Comparison of ENCODE assay signal across 12 mouse cellular contexts in genomic region chr19:45718286-45718685, GRCm38 (mm10). TPM values are rescaled to one million over a fixed set of nuclear protein-coding genes. Genes with fewer than 3 reads are reported as not detected.
A peak's percentile ranks its signal among the peaks of the same experiment; 100 is the strongest.
DNase-seq lines count a peak whose midpoint lies in the region; ATAC-seq lines count a peak whose summit lies in the region.
"Had no signal": no experiment of that assay in that cellular context is flagged by ENCODE, and none has a peak within 500 bp of the region (broad histone marks: within the 10 kb centered on the region; RNA-seq: fewer than 3 reads in every experiment).

No protein-coding gene starts in this region.

- H3K9ac ChIP-seq in heart, embryonic 12.5 days, result no peak overlapping the region
- H3K9ac ChIP-seq in lung, embryonic 16.5 days (ENCODE audit: low read length), result no peak overlapping the region
- 0 out of 2 replicates have a peak overlapping the region, but pooled peaks have one; percentile 55 for H3K9ac ChIP-seq in hindbrain, embryonic 14.5 days
- H3K9ac ChIP-seq in neural tube, embryonic 15.5 days (replicated peaks), result peak overlapping the region; percentile 29; the same call in 1 of the 2 replicates

- no peaks in the 10 kb centered on the region for H3K36me3 ChIP-seq in heart, embryonic 12.5 days
- no peaks in the 10 kb centered on the region for H3K36me3 ChIP-seq in lung, embryonic 16.5 days (ENCODE audit: control insufficient read depth, insufficient read depth, low read length)
- no peaks in the 10 kb centered on the region for H3K36me3 ChIP-seq in hindbrain, embryonic 14.5 days (replicated peaks; ENCODE audit: control insufficient read depth, insufficient read depth)
- no peaks in the 10 kb centered on the region for H3K36me3 ChIP-seq in neural tube, embryonic 15.5 days

- H3K4me3 ChIP-seq in heart, embryonic 12.5 days, result peak overlapping the region; percentile 21
- no peak overlapping the region for H3K4me3 ChIP-seq in lung, embryonic 16.5 days (ENCODE audit: low read length)
- H3K4me3 ChIP-seq in hindbrain, embryonic 14.5 days (replicated peaks; ENCODE audit: low read length), result no peak overlapping the region
- no peak overlapping the region for H3K4me3 ChIP-seq in neural tube, embryonic 15.5 days (replicated peaks)

- H3K9me3 ChIP-seq in heart, embryonic 12.5 days (replicated peaks), result no peaks in the 10 kb centered on the region
- H3K9me3 ChIP-seq in lung, embryonic 16.5 days (ENCODE audit: control insufficient read depth, low read length), result no peaks in the 10 kb centered on the region
- H3K9me3 ChIP-seq in hindbrain, embryonic 14.5 days (ENCODE audit: control insufficient read depth, low read length), result no peaks in the 10 kb centered on the region
- no peaks in the 10 kb centered on the region for H3K9me3 ChIP-seq in neural tube, embryonic 15.5 days (replicated peaks)

- ATAC-seq in heart, embryonic 12.5 days (ENCODE audit: insufficient number of reproducible peaks, low FRiP score), result no peak
- ATAC-seq in lung, embryonic 16.5 days (ENCODE audit: low read depth), result no peak
- ATAC-seq in hindbrain, embryonic 14.5 days (ENCODE audit: low FRiP score), result no peak
- peak; percentile 21; the same call in 1 of the 2 replicates for ATAC-seq in neural tube, embryonic 15.5 days (ENCODE audit: low FRiP score)

- peak overlapping the region; percentile 61 for H3K4me2 ChIP-seq in heart, embryonic 12.5 days
- H3K4me2 ChIP-seq in lung, embryonic 16.5 days (ENCODE audit: low read depth, low read length), result peak overlapping the region; percentile 32
- H3K4me2 ChIP-seq in hindbrain, embryonic 14.5 days (replicated peaks), result peak overlapping the region; percentile 56
- H3K4me2 ChIP-seq in neural tube, embryonic 15.5 days, result peak overlapping the region; percentile 58

- H3K27me3 ChIP-seq in heart, embryonic 12.5 days (replicated peaks), result peaks cover 4% of the 10 kb centered on the region; the same call in 1 of the 2 replicates
- no peaks in the 10 kb centered on the region for H3K27me3 ChIP-seq in lung, embryonic 16.5 days (ENCODE audit: control insufficient read depth, insufficient read depth, low read depth, low read length)
- peaks cover 69% of the 10 kb centered on the region for H3K27me3 ChIP-seq in hindbrain, embryonic 14.5 days (ENCODE audit: control insufficient read depth, insufficient read depth, low read length)
- peaks cover 8% of the 10 kb centered on the region for H3K27me3 ChIP-seq in neural tube, embryonic 15.5 days (replicated peaks)

- WGBS in heart, embryonic 12.5 days, result 57% methylated on average over 3 of the region's 3 CpGs
- WGBS in lung, embryonic 16.5 days, result 59% methylated on average over 3 of the region's 3 CpGs
- 52% methylated on average over 3 of the region's 3 CpGs for WGBS in hindbrain, embryonic 14.5 days
- 47% methylated on average over 3 of the region's 3 CpGs for WGBS in neural tube, embryonic 15.5 days

- H3K4me1 ChIP-seq in heart, embryonic 12.5 days (replicated peaks), result peaks cover 15% of the 10 kb centered on the region
- H3K4me1 ChIP-seq in lung, embryonic 16.5 days (replicated peaks; ENCODE audit: control insufficient read depth, insufficient read depth, low read length), result no peaks in the 10 kb centered on the region
- peaks cover 15% of the 10 kb centered on the region for H3K4me1 ChIP-seq in hindbrain, embryonic 14.5 days (replicated peaks; ENCODE audit: control insufficient read depth, insufficient read depth, low read length)
- H3K4me1 ChIP-seq in neural tube, embryonic 15.5 days, result peaks cover 23% of the 10 kb centered on the region

- DNase-seq in heart, postnatal 25 days (ENCODE audit: low spot score), result no peak
- DNase-seq in lung, postnatal 14 days, result no peak
- DNase-seq in hindbrain, embryonic 14.5 days (ENCODE audit: low spot score), result no peak
- no peak for DNase-seq in c-Kit-positive CD71-positive TER-119-positive erythroid progenitor cells, embryonic 14.5 days (ENCODE audit: low spot score)
- no peak for DNase-seq in embryo, embryonic 10 days (ENCODE audit: low spot score)
- DNase-seq: lung, postnatal 36 days; thymus, postnatal 14 days had no signal

- H3K27ac ChIP-seq in heart, embryonic 12.5 days (ENCODE audit: poor library complexity, severe bottlenecking), result no peak overlapping the region
- no peak overlapping the region for H3K27ac ChIP-seq in lung, embryonic 16.5 days (ENCODE audit: low read length)
- H3K27ac ChIP-seq in hindbrain, embryonic 14.5 days, result peak overlapping the region; percentile 84
- H3K27ac ChIP-seq in neural tube, embryonic 15.5 days (replicated peaks), result peak overlapping the region; percentile 78

- intact Hi-C loops in heart, postnatal 25 days (cut with DNase I), result no loop called here

RNA-seq across cellular contexts. Expression of gene Fgf8, which starts 24.4 kb away (rescaled TPM):
- polyA plus RNA-seq in heart, embryonic 12.5 days (2016; fragmentation: Nextera tagmentation; extraction: Ambion mirVana), result not detected in 2 replicates
- not detected for total RNA-seq in heart, postnatal 25 days (2021)
- polyA plus RNA-seq in lung, embryonic 16.5 days (2015; fragmentation: Nextera tagmentation; extraction: Ambion mirVana), result not detected in 2 replicates
- 0.19 and 0.25 TPM in 2 replicates for polyA plus RNA-seq in hindbrain, embryonic 14.5 days (2014; fragmentation: Nextera tagmentation; extraction: Ambion mirVana)
- 0.13 and 0.31 TPM in 2 replicates for polyA plus RNA-seq in neural tube, embryonic 15.5 days (2015; fragmentation: Nextera tagmentation; extraction: Ambion mirVana)
- total RNA-seq: left cerebral cortex, adult 8-10 months had no signal
- polyA plus RNA-seq: intestine, embryonic 14.5 days had no signal

RNA-seq across cellular contexts. Expression of gene Npm3, which starts 31.1 kb away (rescaled TPM):
- 9.5 and 11.2 TPM in 2 replicates for polyA plus RNA-seq in heart, embryonic 12.5 days (2016; fragmentation: Nextera tagmentation; extraction: Ambion mirVana)
- total RNA-seq in heart, postnatal 25 days (2021), result 10 to 100 TPM; 16.9 TPM
- 14.7 and 15.8 TPM in 2 replicates for polyA plus RNA-seq in lung, embryonic 16.5 days (2015; fragmentation: Nextera tagmentation; extraction: Ambion mirVana)
- polyA plus RNA-seq in hindbrain, embryonic 14.5 days (2014; fragmentation: Nextera tagmentation; extraction: Ambion mirVana), result 6.9 and 7.2 TPM in 2 replicates
- polyA plus RNA-seq in neural tube, embryonic 15.5 days (2015; fragmentation: Nextera tagmentation; extraction: Ambion mirVana), result 7.1 and 9.1 TPM in 2 replicates

RNA-seq across cellular contexts. Expression of gene Fbxw4, which starts 58.2 kb away (rescaled TPM):
- 4.3 and 4.8 TPM in 2 replicates for polyA plus RNA-seq in heart, embryonic 12.5 days (2016; fragmentation: Nextera tagmentation; extraction: Ambion mirVana)
- total RNA-seq in heart, postnatal 25 days (2021), result 10 to 100 TPM; 29.7 to 30.4 TPM
- 4.3 and 5.4 TPM in 2 replicates for polyA plus RNA-seq in lung, embryonic 16.5 days (2015; fragmentation: Nextera tagmentation; extraction: Ambion mirVana)
- 6.7 and 8.8 TPM in 2 replicates for polyA plus RNA-seq in hindbrain, embryonic 14.5 days (2014; fragmentation: Nextera tagmentation; extraction: Ambion mirVana)
- polyA plus RNA-seq in neural tube, embryonic 15.5 days (2015; fragmentation: Nextera tagmentation; extraction: Ambion mirVana), result 8.2 and 8.4 TPM in 2 replicates

Comparison
In these comparisons a context has a peak if more than half of its experiments do, and no peak if none do; other contexts are left out.
1. H3K27ac ChIP-seq: peak in hindbrain, embryonic 14.5 days (single experiment) and neural tube, embryonic 15.5 days (single experiment); none in heart, embryonic 12.5 days (single experiment) and lung, embryonic 16.5 days (single experiment).
2. H3K9ac ChIP-seq: peak in hindbrain, embryonic 14.5 days (single experiment) and neural tube, embryonic 15.5 days (single experiment); none in heart, embryonic 12.5 days (single experiment) and lung, embryonic 16.5 days (single experiment).
3. Peak in every context shown above with its lines, with median percentiles within 50 percentile points of each other: H3K4me2 ChIP-seq.